Mouse (Mus musculus) left cerebral cortex, adult 2 months (tissue): ENCODE measurements around the gene Rab40b. TPM values are rescaled to one million over a fixed set of nuclear protein-coding genes. Genes with fewer than 3 reads are reported as not detected.

Experiments used
- DNase-seq, 2 experiments: peaks; one replicate each; pipeline ENCODE4 v3.0.0; 2021 to 2022; ENCODE audit warnings: low spot score in 2 of 2, mixed read lengths in 1 of 2; ENCODE audit errors: extremely low spot score in 1 of 2
- H3K27ac ChIP-seq: fragments of 200-600 bp; 2 replicates; pipeline ENCODE4 v1.8.1; 2022
- H3K4me3 ChIP-seq: fragments of 200-600 bp; 2 replicates; pipeline ENCODE4 v1.8.1; 2022
- CTCF ChIP-seq: fragments of 200-600 bp; IDR thresholded peaks from 2 replicates; pipeline ENCODE4 v1.8.1; 2022; ENCODE audit warnings: antibody characterized with exemption, mild to moderate bottlenecking, moderate library complexity
- intact Hi-C: fragments of 180-260 bp; cut with DNase I; formaldehyde crosslinking; loops from one replicate; pipeline ENCODE4 v1.15.1; 2025
- total RNA-seq, 2 experiments: library from RNA; stranded (reverse); gene quantifications; 2 replicates each; pipeline ENCODE4 v1.2.3; 2021

The Rab40b gene
- total RNA-seq, 2 experiments from 2014 or later = 43.5 to 53.4 TPM

DNA sequence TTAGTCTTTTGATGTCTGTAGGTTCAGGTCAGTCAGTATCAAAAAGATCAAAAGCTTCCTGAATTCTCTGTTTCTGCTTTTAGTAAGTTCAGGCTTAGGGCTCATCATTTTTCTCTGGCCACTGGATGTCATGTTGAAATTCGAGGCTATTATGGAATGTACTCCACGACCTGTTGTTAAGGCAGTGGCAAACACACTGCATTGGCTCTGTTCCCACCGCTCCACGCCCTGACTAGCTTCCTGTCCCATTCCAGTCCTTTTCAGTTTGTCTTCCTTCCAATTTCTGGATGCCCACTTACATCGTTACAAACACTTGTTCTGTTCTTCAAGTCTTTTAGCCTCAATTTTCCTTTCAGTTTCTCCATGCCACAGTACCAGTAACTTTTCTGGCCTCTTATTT lies 27.3 kb upstream of the Rab40b start:
- no peak for TF ChIP-seq CTCF
- intact Hi-C loops = no loop called here
- no peak for DNase-seq
- Histone ChIP-seq H3K4me3 (no peak overlapping the region), H3K27ac (peak overlapping the region; percentile 50)

DNA sequence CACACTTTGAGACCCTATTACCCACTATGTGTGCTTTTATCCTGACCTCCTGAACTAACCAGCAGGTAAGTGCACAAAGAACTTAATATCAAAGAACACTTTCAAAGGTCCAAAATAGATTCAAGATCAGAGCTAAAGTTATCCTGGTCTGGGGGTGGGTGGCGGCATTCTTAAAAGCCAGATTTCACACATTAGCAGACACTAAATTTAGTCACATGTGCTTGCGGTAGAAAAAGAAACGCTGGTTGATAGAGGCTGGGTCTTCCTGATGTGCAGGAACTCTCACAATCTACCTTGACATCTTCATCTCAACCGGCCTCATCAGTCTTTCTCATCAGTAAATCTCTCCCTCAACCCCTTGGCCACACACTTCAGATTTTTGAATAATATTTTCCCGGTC lies 26.7 kb upstream of the Rab40b start:
- peak overlapping the region; percentile 50 for H3K27ac ChIP-seq
- intact Hi-C loops = no loop called here
- DNase-seq = no peak
- H3K4me3 ChIP-seq = no peak overlapping the region
- no peak for TF ChIP-seq CTCF

DNA sequence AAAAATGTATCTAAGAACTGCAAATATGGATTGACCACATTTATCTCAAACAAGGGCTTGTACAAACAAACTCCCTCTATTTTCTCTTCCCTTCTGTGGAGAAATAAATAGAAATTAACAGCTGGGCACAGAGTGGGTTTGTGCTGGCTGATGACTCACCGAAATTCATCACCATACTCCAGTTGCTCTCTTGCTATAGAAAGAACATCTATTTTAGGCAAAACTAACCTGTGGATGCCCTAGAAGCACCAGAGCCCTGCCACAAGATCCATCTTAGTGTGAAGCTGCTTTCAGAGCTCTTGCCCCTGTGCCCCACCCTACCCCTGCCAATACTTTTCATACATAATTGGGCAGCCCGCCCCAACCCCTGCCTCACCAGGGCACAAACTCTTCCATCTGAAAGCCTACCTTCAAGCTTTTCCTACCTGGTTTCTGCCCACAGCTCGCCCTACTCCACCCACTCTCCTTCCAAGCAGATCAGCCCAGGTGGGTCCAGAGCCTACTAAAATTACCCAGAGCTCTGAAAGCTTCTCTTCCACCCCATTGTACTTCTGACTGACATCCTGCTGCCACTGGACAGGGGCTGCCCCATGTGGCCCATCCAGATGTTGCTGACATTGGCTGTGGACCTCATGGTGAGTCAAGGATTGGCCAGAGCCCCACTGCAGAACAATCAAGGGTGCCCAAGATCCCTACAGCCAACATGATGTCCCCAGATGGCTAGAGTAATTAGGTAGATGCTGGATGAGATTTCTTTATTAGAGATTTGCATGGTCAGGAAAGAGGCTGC lies 19.5 kb upstream of the Rab40b start:
- intact Hi-C loops = loop anchor here (1.0 kb wide), 1 partner anchor 19 kb away; the partner anchor contains the start of gene Rab40b

DNA sequence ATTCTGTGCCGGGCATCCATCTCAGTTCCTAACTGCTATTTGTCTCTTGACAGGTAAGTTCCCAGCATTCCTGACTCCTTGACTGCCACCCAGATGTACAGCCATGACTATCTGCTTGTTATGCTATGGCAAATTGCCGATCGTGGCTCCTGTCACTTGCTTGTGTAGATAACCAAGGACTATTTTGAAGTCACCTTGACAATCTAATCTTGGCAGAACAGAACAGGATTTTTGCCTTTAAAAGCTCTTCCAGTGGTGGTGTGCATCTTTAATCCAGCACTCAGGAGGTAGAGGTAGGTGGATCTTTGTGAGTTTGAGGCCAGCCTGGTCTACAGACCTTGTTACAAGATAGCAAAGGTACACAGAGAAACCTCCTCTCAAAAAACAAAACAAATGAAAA lies 4.4 kb upstream of the Rab40b start:
- intact Hi-C loops = no loop called here
- DNase-seq = no peak
- Histone ChIP-seq H3K27ac (no peak overlapping the region), H3K4me3 (no peak overlapping the region)
- TF ChIP-seq CTCF = no peak

More for the DNA sequence above, 19.5 kb upstream of the Rab40b start:
- peak in 1 of 2 experiments; percentile 28 for DNase-seq
- TF ChIP-seq CTCF = no peak
- Histone ChIP-seq H3K27ac (peak overlapping the region; percentile 81), H3K4me3 (no peak overlapping the region)

DNA sequence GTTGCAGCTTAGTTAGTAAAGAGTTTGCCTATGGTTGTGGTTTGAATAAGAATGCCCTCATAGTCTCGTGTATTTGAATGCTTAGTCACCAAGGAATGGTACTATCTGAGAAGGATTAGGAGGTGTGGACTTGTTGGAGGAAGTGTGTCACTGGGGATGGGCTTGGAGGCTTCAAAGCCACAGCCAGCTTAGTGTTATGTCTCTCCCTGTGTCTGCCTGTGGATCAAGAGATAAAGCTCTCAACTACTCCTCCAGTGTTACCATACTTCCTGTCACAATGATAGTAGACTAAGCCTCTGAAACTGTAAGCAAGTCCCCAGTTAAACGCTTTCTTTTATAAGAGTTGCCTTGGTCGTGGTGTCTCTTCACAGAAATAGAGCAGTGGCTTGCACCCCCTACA lies 2.7 kb upstream of the Rab40b start:
- intact Hi-C loops = no loop called here
- no peak for DNase-seq
- no peak for TF ChIP-seq CTCF

DNA sequence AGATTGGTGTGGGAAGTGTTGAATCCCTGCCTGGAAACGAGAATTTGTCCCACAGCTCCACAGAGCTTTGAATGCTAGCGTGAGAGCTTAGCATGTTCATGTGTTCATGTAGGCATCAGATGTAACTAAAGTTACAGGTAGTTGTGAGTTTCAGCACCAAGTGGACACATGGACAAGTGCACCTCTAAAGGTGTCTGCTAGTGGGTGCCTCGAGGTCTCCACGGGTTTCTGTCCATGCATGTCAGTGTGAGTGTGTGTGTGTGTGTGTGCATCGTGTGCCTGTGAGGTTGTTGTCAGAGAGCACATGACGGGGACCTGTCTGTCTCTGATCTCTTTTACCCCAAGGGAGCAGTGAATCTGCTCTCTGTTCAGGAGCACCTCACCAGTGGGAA lies 499 bp upstream of the Rab40b start:
- DNase-seq = no peak
- no peak; the same call in 1 of the 2 replicates for TF ChIP-seq CTCF
- Histone ChIP-seq H3K4me3 (peak overlapping the region; percentile 85), H3K27ac (peak overlapping the region; percentile 21; the same call in 1 of the 2 replicates)
- intact Hi-C loops = loop anchor here (1.0 kb wide), 3 partner anchors 19 to 46 kb away; partner anchors contain the start of gene Fn3k

More for the DNA sequence above, 2.7 kb upstream of the Rab40b start:
- no peak overlapping the region for H3K27ac ChIP-seq
- no peak overlapping the region for H3K4me3 ChIP-seq

DNA sequence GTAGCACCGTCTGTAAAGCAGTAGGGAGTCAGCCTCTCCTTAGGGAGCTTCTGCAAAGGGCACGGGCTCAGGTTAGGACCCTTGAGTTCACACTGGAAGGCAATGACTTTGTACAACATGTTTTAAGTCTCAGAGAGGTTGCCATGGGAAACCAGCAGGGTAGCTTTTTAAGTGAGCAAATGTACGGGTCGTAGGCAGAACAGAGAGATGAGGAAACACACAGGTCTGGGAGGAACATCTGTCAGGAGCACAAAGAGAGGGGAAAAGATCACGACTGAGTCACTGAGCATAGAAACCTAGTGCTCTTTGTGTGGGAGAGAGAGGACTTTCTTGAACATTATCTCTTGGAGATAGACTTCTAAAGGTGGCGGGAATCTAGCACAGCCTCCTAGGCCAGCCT lies 7.8 kb downstream of the Rab40b start:
- no peak for DNase-seq
- intact Hi-C loops = no loop called here
- Histone ChIP-seq H3K4me3 (no peak overlapping the region), H3K27ac (no peak overlapping the region)
- TF ChIP-seq CTCF = no peak

DNA sequence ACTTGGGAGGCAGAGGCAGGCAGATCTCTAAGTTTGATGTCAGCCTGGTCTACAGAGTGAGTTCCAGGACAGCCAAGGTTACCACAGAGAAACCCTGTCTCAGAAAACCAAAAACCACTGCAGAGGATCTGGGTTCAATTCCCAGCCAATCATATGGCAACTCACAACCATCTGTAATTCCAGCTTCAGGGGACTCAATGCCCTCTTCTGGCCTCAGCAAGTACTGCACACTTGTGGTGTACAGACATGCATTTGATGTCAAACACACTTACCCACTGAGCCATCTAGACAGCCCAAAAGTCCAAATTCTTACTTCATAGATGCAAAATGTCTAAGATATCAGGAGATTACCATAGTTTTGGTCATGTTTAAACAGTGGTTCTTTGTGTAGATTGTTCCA lies 9.4 kb downstream of the Rab40b start:
- TF ChIP-seq CTCF = peak; percentile 4
- Histone ChIP-seq H3K4me3 (no peak overlapping the region), H3K27ac (no peak overlapping the region)
- no peak for DNase-seq
- intact Hi-C loops = no loop called here

DNA sequence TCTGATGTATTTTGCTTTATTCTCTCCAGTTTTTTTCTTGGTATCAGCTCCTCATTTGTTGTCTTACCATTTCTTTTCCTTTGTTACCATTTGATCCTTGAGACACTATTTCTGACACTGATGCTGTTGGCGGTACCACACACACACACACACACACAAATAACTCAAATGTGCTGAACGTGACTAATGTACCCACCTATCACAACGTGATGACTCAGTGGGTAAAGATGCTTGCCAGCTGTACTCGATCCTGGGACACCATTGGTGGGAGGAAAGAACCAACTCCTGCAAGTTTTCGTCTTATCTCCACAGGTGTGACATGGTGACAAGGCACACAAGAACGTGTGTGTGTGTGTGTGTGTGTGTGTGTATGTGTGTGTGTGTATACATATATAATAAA lies 14.7 kb downstream of the Rab40b start:
- Histone ChIP-seq H3K27ac (no peak overlapping the region; the same call in 1 of the 2 replicates), H3K4me3 (no peak overlapping the region)
- no peak for DNase-seq
- no peak for TF ChIP-seq CTCF
- intact Hi-C loops = no loop called here

DNA sequence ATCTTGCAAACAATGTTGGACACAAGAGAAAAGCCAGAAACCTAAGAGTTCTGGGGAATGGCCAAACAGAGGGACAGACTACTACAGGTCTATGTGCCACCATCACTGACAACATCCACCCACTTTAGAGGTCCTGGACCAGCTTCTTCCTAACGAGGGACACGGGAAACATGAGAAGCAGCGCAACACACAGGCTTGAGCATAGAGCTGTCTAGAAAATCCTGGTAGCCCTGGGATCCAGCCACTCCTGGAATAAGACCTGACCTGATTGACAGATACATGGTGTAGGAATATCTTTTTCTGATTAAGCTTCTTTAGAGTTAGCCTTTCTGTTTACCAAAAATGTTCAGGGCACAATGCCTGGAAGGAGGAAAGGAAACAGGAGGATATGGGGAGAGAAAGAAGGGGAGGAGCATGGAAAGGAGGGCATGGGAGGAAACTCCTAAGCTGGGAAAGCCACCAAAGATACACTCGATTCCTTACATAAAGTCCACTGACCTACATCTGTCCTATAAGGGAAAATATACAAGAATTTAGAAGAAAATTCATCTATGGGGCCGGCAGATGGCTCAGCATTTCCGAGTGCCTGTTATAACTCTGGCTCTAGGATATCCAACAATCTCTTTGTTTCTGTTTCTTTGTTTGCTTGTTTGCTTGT lies 17.6 kb downstream of the Rab40b start:
- peak overlapping the region; percentile 4 for H3K27ac ChIP-seq
- intact Hi-C loops = loop anchor here (2.0 kb wide), 1 partner anchor 50 kb away; the partner anchor contains the start of gene Fn3krp
- DNase-seq = no peak
- no peak overlapping the region for H3K4me3 ChIP-seq
- no peak for TF ChIP-seq CTCF

DNA sequence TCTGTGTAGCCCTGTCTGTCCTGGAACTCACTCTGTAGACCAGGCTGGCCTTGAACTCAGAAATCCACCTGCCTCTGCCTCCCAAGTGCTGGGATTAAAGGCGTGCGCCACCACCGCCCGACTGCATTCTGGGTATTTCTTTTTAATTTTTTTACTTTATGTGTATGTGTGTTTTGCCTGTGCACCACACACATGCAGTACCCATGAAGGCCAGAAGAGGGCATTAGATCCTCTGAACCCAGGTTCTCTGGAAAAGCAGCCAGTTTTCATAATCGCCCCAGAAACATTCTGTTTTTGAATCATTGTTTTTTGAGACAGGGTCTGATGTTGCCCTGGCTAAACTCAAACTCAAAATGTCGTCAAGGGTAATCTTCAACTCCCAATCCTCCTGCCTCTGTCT lies 18.4 kb downstream of the Rab40b start:
- DNase-seq = peak in 1 of 2 experiments; percentile 49
- Histone ChIP-seq H3K27ac (no peak overlapping the region), H3K4me3 (no peak overlapping the region)
- intact Hi-C loops = loop anchor here (2.0 kb wide), 1 partner anchor 51 kb away; the partner anchor contains the start of gene Fn3krp
- TF ChIP-seq CTCF = peak; percentile 64

DNA sequence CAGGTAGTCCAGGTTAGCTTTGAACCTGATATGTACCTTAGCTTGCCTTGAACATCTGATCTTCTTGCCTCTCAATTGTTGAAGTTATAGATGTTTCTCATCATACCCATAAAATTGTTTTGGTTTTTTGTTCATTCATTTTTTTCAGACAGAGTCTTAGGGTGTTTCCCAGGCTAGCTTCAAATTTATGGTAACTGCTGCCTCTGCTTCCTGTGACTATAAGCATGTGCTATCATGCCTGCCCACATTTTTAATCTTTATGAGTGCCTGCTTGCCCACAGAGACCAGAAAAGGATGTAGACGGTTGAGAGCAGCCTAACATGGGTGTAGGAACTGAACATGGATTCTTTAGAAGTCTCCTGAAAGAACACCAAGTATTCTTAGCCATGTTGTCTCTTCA lies 19.3 kb downstream of the Rab40b start:
- H3K27ac ChIP-seq = no peak overlapping the region
- no peak for DNase-seq
- no peak for TF ChIP-seq CTCF
- intact Hi-C loops = no loop called here
- H3K4me3 ChIP-seq = no peak overlapping the region
